Mouse (Mus musculus) testis, adult 2 months (tissue): ENCODE measurements at regions not wholly inside any gene's neighbourhood (a gene's known extent, or its start where the extent isn't known, plus 50 kb on each side); places are given as distances from the start of the nearest gene placed in this dataset.

Experiments used
- H3K27ac ChIP-seq: fragments of 200-500 bp; 2 replicates; pipeline ENCODE4 v1.5.1; 2012; ENCODE audit warnings: low read depth, low read length; ENCODE audit not compliant: control insufficient read depth, insufficient read depth
- H3K27me3 ChIP-seq: fragments of 200-500 bp; 2 replicates; pipeline ENCODE4 v1.6.1; 2012; ENCODE audit warnings: mild to moderate bottlenecking, low read length, moderate library complexity; ENCODE audit not compliant: control insufficient read depth, insufficient read depth
- H3K36me3 ChIP-seq: fragments of 200-500 bp; 2 replicates; pipeline ENCODE4 v1.6.1; 2012; ENCODE audit warnings: mild to moderate bottlenecking, low read length; ENCODE audit not compliant: control insufficient read depth, insufficient read depth
- H3K4me1 ChIP-seq: fragments of 200-500 bp; 2 replicates; pipeline ENCODE4 v1.6.1; 2012; ENCODE audit warnings: low read length; ENCODE audit not compliant: control insufficient read depth, insufficient read depth
- H3K4me3 ChIP-seq: fragments of 200-500 bp; 2 replicates; pipeline ENCODE4 v1.5.1; 2012; ENCODE audit warnings: low read depth, mild to moderate bottlenecking, low read length, moderate library complexity, mixed read lengths; ENCODE audit not compliant: control insufficient read depth
- CTCF ChIP-seq: fragments of 200-500 bp; IDR thresholded peaks from 2 replicates; pipeline ENCODE4 v1.5.1; 2012; ENCODE audit warnings: low read depth, mild to moderate bottlenecking, inconsistent platforms, low read length, moderate library complexity; ENCODE audit not compliant: control insufficient read depth, insufficient read depth, insufficient replicate concordance
- POLR2A ChIP-seq: fragments of 200-500 bp; IDR thresholded peaks from 2 replicates; pipeline ENCODE4 v1.6.1; 2012; ENCODE audit warnings: low read depth, mild to moderate bottlenecking, inconsistent platforms, low read length, moderate library complexity; ENCODE audit not compliant: control insufficient read depth

- Histone ChIP-seq H3K4me1 (peaks cover 6% of the 10 kb centered on the region), H3K4me3 (peak overlapping the region; percentile 68), H3K27ac (no peak overlapping the region), H3K36me3 (no peaks in the 10 kb centered on the region), H3K27me3 (no peaks in the 10 kb centered on the region)
- TF ChIP-seq CTCF (no peak), POLR2A (no peak)
Observed at GRCm38 (mm10) chr10:9165598-9165997, 279.7 kb upstream of the Sash1 start.

- Histone ChIP-seq H3K36me3 (no peaks in the 10 kb centered on the region), H3K27me3 (no peaks in the 10 kb centered on the region), H3K4me3 (no peak overlapping the region), H3K27ac (no peak overlapping the region), H3K4me1 (peaks cover 6% of the 10 kb centered on the region)
- TF ChIP-seq CTCF (no peak), POLR2A (no peak)
Observed at GRCm38 (mm10) chr10:9164333-9164732, 278.5 kb upstream of the Sash1 start.

- no peak overlapping the region for H3K4me3 ChIP-seq
- no peaks in the 10 kb centered on the region for H3K36me3 ChIP-seq
- no peak overlapping the region for H3K27ac ChIP-seq
- TF ChIP-seq POLR2A (no peak), CTCF (no peak)
- H3K4me1 ChIP-seq, result peaks cover 6% of the 10 kb centered on the region
- H3K27me3 ChIP-seq, result no peaks in the 10 kb centered on the region
Observed at GRCm38 (mm10) chr10:9161597-9161996, 275.7 kb upstream of the Sash1 start.

- Histone ChIP-seq H3K4me3 (no peak overlapping the region), H3K4me1 (no peaks in the 10 kb centered on the region), H3K27ac (no peak overlapping the region), H3K27me3 (no peaks in the 10 kb centered on the region), H3K36me3 (no peaks in the 10 kb centered on the region)
- TF ChIP-seq POLR2A (no peak), CTCF (no peak)
Observed at GRCm38 (mm10) chr10:9157299-9158215, 271.7 kb upstream of the Sash1 start.

- Histone ChIP-seq H3K27ac (no peak overlapping the region), H3K4me1 (no peaks in the 10 kb centered on the region), H3K36me3 (no peaks in the 10 kb centered on the region), H3K4me3 (no peak overlapping the region), H3K27me3 (no peaks in the 10 kb centered on the region)
- no peak for TF ChIP-seq CTCF
- no peak for TF ChIP-seq POLR2A
Observed at GRCm38 (mm10) chr10:9136099-9136498, 250.2 kb upstream of the Sash1 start.

GRCm38 (mm10) chr10:9134293-9135021, 248.6 kb upstream of the Sash1 start:
- TF ChIP-seq CTCF, result no peak
- no peak for TF ChIP-seq POLR2A
- H3K36me3 ChIP-seq, result no peaks in the 10 kb centered on the region
- H3K4me3 ChIP-seq, result no peak overlapping the region
- H3K4me1 ChIP-seq, result no peaks in the 10 kb centered on the region
- no peaks in the 10 kb centered on the region for H3K27me3 ChIP-seq
- H3K27ac ChIP-seq, result no peak overlapping the region

DNA sequence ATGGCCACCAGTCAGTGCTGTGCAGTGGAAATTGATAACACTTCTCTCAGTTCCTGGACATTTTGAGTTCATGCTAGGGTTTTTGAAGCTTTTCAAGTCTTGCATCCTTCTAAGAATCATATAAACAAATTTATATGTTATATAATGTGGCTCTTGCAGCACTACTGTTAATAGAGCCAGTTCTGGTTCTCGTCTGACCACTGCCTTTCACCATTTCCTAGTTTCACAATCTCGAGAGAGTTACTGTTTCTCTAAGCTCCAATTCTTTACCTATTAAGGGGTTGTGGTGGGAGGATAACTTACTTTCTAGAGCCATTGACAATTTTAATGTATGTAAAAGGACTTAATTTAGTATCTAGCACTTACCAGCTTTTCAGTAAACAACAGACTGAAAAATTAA, 244.2 kb upstream of the Sash1 start:
- TF ChIP-seq CTCF (no peak), POLR2A (no peak)
- Histone ChIP-seq H3K4me1 (no peaks in the 10 kb centered on the region), H3K27me3 (no peaks in the 10 kb centered on the region), H3K36me3 (no peaks in the 10 kb centered on the region), H3K4me3 (no peak overlapping the region), H3K27ac (no peak overlapping the region)
